Mouse (Mus musculus) olfactory bulb, adult 2 months (tissue): ENCODE results near the gene Znfx1.

Source experiments
- CTCF ChIP-seq: fragments of 200-500 bp; IDR thresholded peaks from 2 replicates; pipeline ENCODE4 v1.5.1; 2012; ENCODE audit warnings: low read depth, mild to moderate bottlenecking, low read length, moderate library complexity; ENCODE audit not compliant: insufficient read depth
- POLR2A ChIP-seq: fragments of 200-500 bp; IDR thresholded peaks from 2 replicates; pipeline ENCODE4 v1.6.1; 2012; ENCODE audit warnings: mild to moderate bottlenecking, low read depth, low read length, moderate library complexity; ENCODE audit not compliant: insufficient read depth

DNA sequence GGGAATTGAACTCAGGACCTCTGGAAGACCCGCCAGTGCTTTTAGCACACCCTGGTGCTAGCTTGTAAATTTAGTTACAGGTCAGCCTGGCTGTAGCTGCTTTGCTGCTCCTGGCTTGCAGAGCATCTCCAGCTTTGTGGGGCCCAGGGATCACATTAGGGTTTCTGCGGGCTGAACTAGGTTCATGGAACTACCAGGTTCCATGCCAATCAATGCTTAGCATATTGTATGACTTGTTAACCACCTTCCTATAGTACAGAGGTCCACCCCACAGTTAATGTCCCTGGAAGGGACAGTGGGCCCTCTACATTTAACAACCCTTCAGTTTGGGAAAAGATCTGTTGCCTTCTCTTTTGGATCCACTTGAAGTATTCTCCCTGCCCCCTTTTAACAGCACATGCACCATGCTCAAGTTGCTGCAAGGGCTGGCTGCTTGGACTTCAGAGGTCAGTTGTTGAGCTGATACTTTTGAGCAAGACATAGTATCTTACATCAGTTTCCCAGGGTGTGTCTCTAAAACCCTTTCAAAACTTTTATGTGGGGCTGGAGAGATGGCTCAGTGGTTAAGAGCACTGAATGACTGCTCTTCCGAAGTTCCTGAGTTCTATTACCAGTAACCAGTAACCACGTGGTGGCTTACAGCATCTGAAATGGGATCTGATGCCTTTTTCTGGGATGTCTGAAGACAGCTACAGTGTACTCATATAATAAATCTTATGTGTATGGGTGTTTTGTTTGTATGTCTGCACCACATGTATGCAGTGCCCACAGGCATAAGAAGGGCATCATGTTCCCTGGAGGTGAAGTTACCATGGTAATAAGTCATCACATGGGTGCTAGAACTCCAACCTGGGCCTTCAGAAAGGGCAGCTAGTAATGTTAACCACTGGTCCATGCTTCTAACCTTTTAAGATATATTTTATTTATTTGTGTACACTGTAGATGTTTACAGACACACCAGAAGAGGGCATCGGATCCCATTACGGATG, 4.0 kb upstream of the Znfx1 start:
- TF ChIP-seq CTCF (no peak), POLR2A (no peak)
